Mouse (Mus musculus) liver, adult 2 months (tissue): Measurements from ENCODE around the gene Slc2a4.

Source experiments
- CTCF ChIP-seq: fragments of 200-500 bp; IDR thresholded peaks from 2 replicates; pipeline ENCODE4 v1.5.1; 2011; ENCODE audit warnings: low read depth, low read length, control low read depth
- POLR2A ChIP-seq: fragments of 200-500 bp; IDR thresholded peaks from 2 replicates; pipeline ENCODE4 v1.6.1; 2011; ENCODE audit warnings: low read length, control low read depth; ENCODE audit not compliant: insufficient read depth; ENCODE audit errors: extremely low read depth

GRCm38 (mm10) chr11:69940962-69941361, 7.0 kb downstream of the Slc2a4 start:
- TF ChIP-seq CTCF (no peak), POLR2A (no peak)
